Mouse (Mus musculus) forebrain, embryonic 12.5 days (tissue): ENCODE results near the gene Fyb. TPM values are rescaled to one million over a fixed set of nuclear protein-coding genes. Genes with fewer than 3 reads are reported as not detected.

Experiments
- ATAC-seq: fragments of 200-750 bp; cut with Nextera tagmentation; 2 replicates; pipeline ENCODE4 v1.8.0; 2017; ENCODE audit warnings: moderate TSS enrichment; ENCODE audit not compliant: low FRiP score
- H3K27ac ChIP-seq: fragments of 300-500 bp; sonication (generic); 2 replicates; pipeline ENCODE4 v1.5.1; 2016; ENCODE audit warnings: mild to moderate bottlenecking
- H3K27me3 ChIP-seq: fragments of 300-500 bp; sonication (generic); 2 replicates; pipeline ENCODE4 v1.6.1; 2016; ENCODE audit warnings: mild to moderate bottlenecking
- H3K36me3 ChIP-seq: fragments of 300-500 bp; sonication (generic); replicated peaks from 2 replicates; pipeline ENCODE4 v1.6.1; 2016; ENCODE audit warnings: mild to moderate bottlenecking
- H3K4me1 ChIP-seq: fragments of 300-500 bp; sonication (generic); 2 replicates; pipeline ENCODE4 v1.6.1; 2016
- H3K4me2 ChIP-seq: fragments of 300-500 bp; sonication (generic); 2 replicates; pipeline ENCODE4 v1.6.1; 2016; ENCODE audit warnings: mild to moderate bottlenecking, moderate library complexity
- H3K4me3 ChIP-seq: fragments of 300-500 bp; sonication (generic); replicated peaks from 2 replicates; pipeline ENCODE4 v1.5.1; 2016; ENCODE audit warnings: mild to moderate bottlenecking
- H3K9ac ChIP-seq: fragments of 300-500 bp; sonication (generic); 2 replicates; pipeline ENCODE4 v1.6.1; 2016; ENCODE audit warnings: mild to moderate bottlenecking
- H3K9me3 ChIP-seq: fragments of 300-500 bp; sonication (generic); 2 replicates; pipeline ENCODE4 v1.6.1; 2016
- WGBS: fragments of 180-500 bp; shearing (Covaris S2); methylation state at CpG from one replicate; pipeline ENCODE4 v1.1.7; 2016; 5-methylcytosine and 5-hydroxymethylcytosine counted together
- polyA plus RNA-seq: library from polyadenylated mRNA; unstranded; fragments of >200 nt; fragmentation: Nextera tagmentation; extraction: Ambion mirVana; gene quantifications from 2 replicates; pipeline ENCODE4 v1.2.1, GENCODE M21; 2016

Gene Fyb
- polyA plus RNA-seq, 1 experiment from 2014 or later, result 3.2 TPM

DNA sequence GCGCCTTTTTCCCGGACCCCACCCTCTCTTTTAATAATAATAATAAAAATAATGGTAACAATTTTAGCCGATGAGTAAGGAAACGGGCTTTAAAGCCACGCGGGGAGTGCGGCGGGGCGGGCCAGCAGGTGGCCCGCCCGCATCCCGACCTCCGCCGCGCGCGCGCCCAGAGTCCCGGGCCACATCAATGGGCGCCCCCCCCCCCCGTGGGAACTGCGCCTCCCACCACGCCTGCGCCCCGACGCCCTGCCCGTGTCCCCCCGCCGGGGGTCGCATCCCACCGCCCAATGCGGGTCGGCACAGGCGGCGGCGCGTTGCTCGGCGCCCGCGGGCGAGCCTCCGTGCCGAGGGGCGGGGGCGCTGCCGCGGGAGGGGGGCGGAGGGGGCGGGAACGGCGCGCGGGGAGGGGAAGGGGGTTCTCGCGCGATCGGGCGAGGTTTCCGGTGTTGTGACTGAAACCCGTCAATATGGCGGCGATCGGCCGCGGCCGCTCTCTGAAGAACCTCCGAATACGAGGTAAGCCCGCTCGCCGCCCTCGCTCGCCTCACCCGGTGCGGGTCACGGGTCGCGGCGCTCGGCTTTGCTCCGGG is 185.4 kb downstream of the Fyb start, which contains the start of gene Rictor:
Rictor (plus strand) TSS at position 444 of the 590 bp plus-strand sequence.
- Histone ChIP-seq H3K4me2 (peak within 1 kb of the TSS; percentile 89), H3K36me3 (no peaks in the 10 kb centered on the region), H3K4me1 (peaks cover 24% of the 10 kb centered on the region), H3K27me3 (no peaks in the 10 kb centered on the region), H3K4me3 (peak within 1 kb of the TSS; percentile 91), H3K9me3 (no peaks in the 10 kb centered on the region), H3K27ac (peak within 1 kb of the TSS; percentile 95), H3K9ac (peak within 1 kb of the TSS; percentile 89)
- WGBS, result under 1% methylated on average over 51 of the region's 82 CpGs
- ATAC-seq, result peak; percentile 92

- WGBS, result under 1% methylated on average over 58 of the region's 89 CpGs
- Histone ChIP-seq H3K4me2 (peak overlapping the region; percentile 89), H3K36me3 (no peaks in the 10 kb centered on the region), H3K9ac (peak overlapping the region; percentile 89), H3K9me3 (no peaks in the 10 kb centered on the region), H3K27me3 (no peaks in the 10 kb centered on the region), H3K4me3 (peak overlapping the region; percentile 91), H3K27ac (peak overlapping the region; percentile 95), H3K4me1 (peaks cover 31% of the 10 kb centered on the region)
- ATAC-seq, result peak; percentile 78
Observed at GRCm38 (mm10) chr15:6708526-6709441, 186.1 kb downstream of the Fyb start.

GRCm38 (mm10) chr15:6709618-6710017 is 187.0 kb downstream of the Fyb start:
- WGBS, result 19% methylated on average over 8 of the region's 8 CpGs
- Histone ChIP-seq H3K36me3 (no peaks in the 10 kb centered on the region), H3K4me2 (peak overlapping the region; percentile 89), H3K9me3 (no peaks in the 10 kb centered on the region), H3K4me3 (peak overlapping the region; percentile 91), H3K4me1 (peaks cover 35% of the 10 kb centered on the region), H3K9ac (peak overlapping the region; percentile 89), H3K27me3 (no peaks in the 10 kb centered on the region), H3K27ac (no peak overlapping the region)
- no peak for ATAC-seq

DNA sequence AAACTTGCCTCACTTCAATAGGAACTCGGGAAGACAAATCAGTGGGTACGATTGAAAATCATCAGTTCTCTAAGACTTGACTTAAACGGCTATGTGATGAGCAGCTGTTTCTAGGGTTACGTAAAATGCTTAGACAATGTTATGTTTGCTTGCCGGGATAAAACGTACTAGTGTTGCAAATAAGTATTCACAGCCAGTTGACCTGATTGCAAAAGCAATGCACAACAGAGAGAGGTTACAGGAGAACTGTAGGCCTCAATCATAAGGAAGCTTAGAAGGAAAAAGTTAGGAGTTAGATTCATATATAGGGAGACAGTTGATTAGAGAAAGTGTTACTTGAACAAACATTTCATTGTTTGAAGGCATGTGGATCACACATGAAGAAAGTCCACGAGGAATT is 187.7 kb downstream of the Fyb start:
- no peak overlapping the region for H3K4me3 ChIP-seq
- 86% methylated on average over 7 of the region's 7 CpGs for WGBS
- no peak overlapping the region for H3K4me2 ChIP-seq

DNA sequence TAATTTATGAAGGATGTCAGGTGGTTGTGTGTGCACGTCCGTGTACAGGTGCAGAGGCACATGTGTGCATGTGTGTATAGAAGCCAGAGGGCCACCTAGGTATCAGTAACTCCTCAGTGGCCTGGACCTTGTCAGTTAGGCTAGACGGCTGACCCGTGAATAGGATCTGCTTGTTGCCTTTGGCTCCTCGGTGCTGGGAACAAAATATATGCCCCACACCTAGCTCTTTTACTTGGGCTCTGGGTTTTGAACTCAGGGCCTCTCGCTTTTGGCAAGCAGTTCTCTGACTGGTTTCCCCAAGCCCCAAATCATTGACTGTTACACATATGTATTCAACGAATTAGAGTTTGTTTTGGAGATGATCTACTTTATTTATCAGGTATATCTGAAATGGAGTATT is 188.6 kb downstream of the Fyb start:
- 88% methylated on average over 7 of the region's 7 CpGs for WGBS
- H3K36me3 ChIP-seq, result no peaks in the 10 kb centered on the region
- no peak for ATAC-seq
- H3K27ac ChIP-seq, result no peak overlapping the region
- no peak overlapping the region for H3K4me2 ChIP-seq
- no peaks in the 10 kb centered on the region for H3K27me3 ChIP-seq
- H3K9ac ChIP-seq, result no peak overlapping the region
- H3K4me3 ChIP-seq, result no peak overlapping the region
- peaks cover 35% of the 10 kb centered on the region for H3K4me1 ChIP-seq
- no peaks in the 10 kb centered on the region for H3K9me3 ChIP-seq

More for the DNA sequence above, 187.7 kb downstream of the Fyb start:
- no peak overlapping the region for H3K27ac ChIP-seq
- no peak for ATAC-seq
- H3K9me3 ChIP-seq, result no peaks in the 10 kb centered on the region
- no peaks in the 10 kb centered on the region for H3K27me3 ChIP-seq
- peaks cover 35% of the 10 kb centered on the region for H3K4me1 ChIP-seq
- no peaks in the 10 kb centered on the region for H3K36me3 ChIP-seq
- no peak overlapping the region for H3K9ac ChIP-seq

Other genes with a start within 250 kb of the Fyb start
- 27.8 and 37.4 TPM in 2 replicates for gene Dab2, start 223.1 kb upstream of the Fyb start, polyA plus RNA-seq
- gene C9, start 77.5 kb upstream of the Fyb start, polyA plus RNA-seq, result not detected in 2 replicates
- 50.4 and 54.3 TPM in 2 replicates for gene Rictor, start 185.5 kb downstream of the Fyb start, polyA plus RNA-seq